Mouse (Mus musculus) B cell, adult 2 months (primary cell): ENCODE results near the gene Klhdc4.

Source experiments
- DNase-seq, 2 experiments: peaks; one replicate each; pipeline ENCODE4 v3.0.0; 2022

The Klhdc4 gene

GRCm38 (mm10) chr8:121829048-121829776 lies at the start of gene Klhdc4:
Gene Klhdc4, minus strand, starts transcription at chr8:121829569.
- peak; percentile 92 for DNase-seq

GRCm38 (mm10) chr8:121877828-121878480 lies 48.6 kb upstream of the Klhdc4 start:
- DNase-seq, result no peak

- no peak for DNase-seq
Measured at GRCm38 (mm10) chr8:121877212-121877611, 47.8 kb upstream of the Klhdc4 start.

GRCm38 (mm10) chr8:121875517-121875916 lies 46.1 kb upstream of the Klhdc4 start:
- no peak for DNase-seq

GRCm38 (mm10) chr8:121875045-121875444 lies 45.7 kb upstream of the Klhdc4 start:
- DNase-seq, result no peak

GRCm38 (mm10) chr8:121874031-121874430 lies 44.7 kb upstream of the Klhdc4 start:
- peak; percentile 13 to 21 for DNase-seq

GRCm38 (mm10) chr8:121871833-121872440 lies 42.6 kb upstream of the Klhdc4 start:
- DNase-seq, result no peak

- no peak for DNase-seq
Measured at GRCm38 (mm10) chr8:121870190-121870589, 40.8 kb upstream of the Klhdc4 start.

- no peak for DNase-seq
Measured at GRCm38 (mm10) chr8:121868896-121869295, 39.5 kb upstream of the Klhdc4 start.

- no peak for DNase-seq
Measured at GRCm38 (mm10) chr8:121868196-121868595, 38.8 kb upstream of the Klhdc4 start.

- no peak for DNase-seq
Measured at GRCm38 (mm10) chr8:121865356-121865755, 36.0 kb upstream of the Klhdc4 start.

GRCm38 (mm10) chr8:121861806-121862548 lies 32.6 kb upstream of the Klhdc4 start:
- no peak for DNase-seq

- DNase-seq, result no peak
Measured at GRCm38 (mm10) chr8:121861276-121861675, 31.9 kb upstream of the Klhdc4 start.

GRCm38 (mm10) chr8:121857747-121858146 lies 28.4 kb upstream of the Klhdc4 start:
- DNase-seq, result no peak

GRCm38 (mm10) chr8:121857331-121857730 lies 28.0 kb upstream of the Klhdc4 start:
- DNase-seq, result no peak

- no peak for DNase-seq
Measured at GRCm38 (mm10) chr8:121856071-121856746, 26.8 kb upstream of the Klhdc4 start.

- no peak for DNase-seq
Measured at GRCm38 (mm10) chr8:121853586-121853985, 24.2 kb upstream of the Klhdc4 start.

GRCm38 (mm10) chr8:121852464-121852863 lies 23.1 kb upstream of the Klhdc4 start:
- no peak for DNase-seq

GRCm38 (mm10) chr8:121851716-121852115 lies 22.3 kb upstream of the Klhdc4 start:
- no peak for DNase-seq

GRCm38 (mm10) chr8:121850821-121851470 lies 21.6 kb upstream of the Klhdc4 start:
- peak; percentile 98 to 99 for DNase-seq

- DNase-seq, result peak in 1 of 2 experiments; percentile 12
Measured at GRCm38 (mm10) chr8:121850436-121850820, 21.1 kb upstream of the Klhdc4 start.

GRCm38 (mm10) chr8:121850018-121850417 lies 20.6 kb upstream of the Klhdc4 start:
- peak; percentile 79 to 80 for DNase-seq
